Mouse (Mus musculus): ENCODE data around the gene Gm3558.
"Not testable (repeated sequence)": the region's sequence is repeated elsewhere in the genome, so short reads cannot be mapped to it uniquely, and the experiment has no call there.

Gene Gm3558

DNA sequence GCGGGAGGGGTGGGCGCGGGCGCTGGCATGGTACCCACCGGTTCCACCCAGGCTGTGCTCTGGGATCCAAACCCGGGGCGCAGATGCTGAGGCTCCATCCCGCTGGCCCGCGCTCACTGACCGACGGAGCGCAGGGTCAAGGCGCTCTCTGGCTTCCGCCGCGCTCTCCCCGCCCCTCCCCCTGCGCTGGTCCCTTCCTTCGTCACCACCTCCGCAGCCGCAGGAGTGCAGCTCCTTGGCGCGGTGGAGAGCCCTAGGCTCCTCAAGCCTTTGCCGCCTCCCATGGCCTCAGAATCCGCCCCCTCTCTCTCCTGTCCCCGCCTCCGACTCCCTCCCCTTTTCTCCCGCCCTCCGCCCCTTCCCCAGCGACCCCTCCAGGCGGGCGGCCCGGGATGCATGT lies at the start of gene Gm3558:
TSS of gene Gm3558 (minus strand) at position 185 of the 400 bp plus-strand sequence.
- DNase-seq (ENCODE audit: low read depth in 2 of 2, low spot score in 2 of 2): not testable (repeated sequence)

DNA sequence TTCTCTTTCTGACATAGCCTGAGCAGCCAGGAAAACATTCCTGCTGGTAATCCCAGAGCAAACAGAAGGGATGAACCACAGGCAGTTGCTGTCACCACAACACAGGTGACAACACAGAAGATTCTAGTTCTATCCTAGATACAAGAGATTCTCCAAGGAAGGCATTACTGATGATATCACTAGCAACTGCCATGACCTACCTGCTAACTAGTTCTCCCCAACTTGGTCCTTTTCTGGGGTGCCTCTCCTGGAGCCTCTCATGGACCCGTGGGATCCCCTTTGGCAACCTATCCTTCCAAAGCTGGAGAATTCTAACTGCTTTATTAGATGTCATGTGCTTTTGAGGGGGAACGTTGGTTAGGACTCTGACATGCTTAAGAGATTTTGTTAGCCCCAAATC lies 27.1 kb upstream of the Gm3558 start, which contains the start of gene Gm10338:
TSS of gene Gm10338 (minus strand) at position 101 of the 400 bp plus-strand sequence.
- DNase-seq (ENCODE audit: low read depth in 2 of 2, low spot score in 2 of 2): not testable (repeated sequence)

DNA sequence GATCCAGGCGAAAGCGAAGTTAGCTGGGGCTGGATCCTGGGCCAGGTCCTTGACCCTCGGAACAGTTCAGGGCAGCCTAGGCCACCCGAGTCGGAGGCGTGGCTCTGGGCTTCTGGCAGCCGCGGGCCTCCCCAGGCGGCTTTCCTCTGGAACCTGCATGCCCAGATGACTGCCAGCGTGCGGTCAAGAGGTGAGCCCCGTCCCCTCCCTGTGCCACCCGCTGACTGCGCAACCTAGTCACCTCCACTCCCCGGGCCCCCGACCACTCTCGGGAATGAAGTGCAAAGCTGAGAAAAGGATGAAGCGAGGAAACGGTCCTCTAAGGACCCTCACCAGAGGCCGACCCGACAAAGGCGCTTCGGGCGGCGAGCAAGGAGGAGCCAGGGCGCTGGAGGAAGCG lies 476 bp downstream of the Gm3558 start:
- not testable (repeated sequence) for DNase-seq (ENCODE audit: low read depth in 2 of 2, low spot score in 2 of 2)

DNA sequence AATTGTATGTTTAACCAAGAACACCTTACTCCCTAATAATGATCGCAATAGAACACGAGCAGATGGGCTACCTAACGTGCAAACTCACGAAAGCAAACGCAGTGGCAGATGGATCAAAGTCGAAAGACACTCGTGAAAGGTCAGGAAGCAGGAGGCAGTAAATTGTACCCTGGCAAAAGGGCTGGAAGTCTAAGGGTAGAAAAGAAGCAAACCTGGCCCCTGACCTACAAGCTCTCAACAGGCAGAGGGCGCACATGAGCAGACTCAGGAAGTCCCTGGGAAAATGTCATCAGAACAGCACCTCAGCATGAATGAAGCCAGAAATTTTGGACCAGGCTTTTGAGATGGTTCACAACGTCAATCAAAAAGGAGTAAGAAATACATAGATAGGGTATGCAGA lies 1.1 kb downstream of the Gm3558 start:
- not testable (repeated sequence) for DNase-seq (ENCODE audit: low read depth in 2 of 2, low spot score in 2 of 2)
